Mouse (Mus musculus) spleen, adult 2 months (tissue): ENCODE measurements around the gene Pirt. TPM values are rescaled to one million over a fixed set of nuclear protein-coding genes. Genes with fewer than 3 reads are reported as not detected.

Experiments used
- DNase-seq, 2 experiments: peaks; one replicate each; pipeline versions ENCODE4 v3.0.0 to v3.0.0-alpha.2; 2012 to 2021; ENCODE audit warnings: low spot score in 2 of 2, low read depth in 1 of 2
- H3K27ac ChIP-seq: fragments of 200-500 bp; 2 replicates; pipeline ENCODE4 v1.5.1; 2012; ENCODE audit warnings: low read length, inconsistent platforms; ENCODE audit not compliant: insufficient read depth
- H3K27me3 ChIP-seq: fragments of 200-500 bp; 2 replicates; pipeline ENCODE4 v1.6.1; 2012; ENCODE audit warnings: mild to moderate bottlenecking, moderate library complexity, low read length, inconsistent platforms; ENCODE audit not compliant: control insufficient read depth, insufficient read depth
- H3K36me3 ChIP-seq: fragments of 200-500 bp; 2 replicates; pipeline ENCODE4 v1.6.1; 2012; ENCODE audit warnings: mild to moderate bottlenecking, low read length, inconsistent platforms; ENCODE audit not compliant: control insufficient read depth, insufficient read depth
- H3K4me1 ChIP-seq: fragments of 200-500 bp; 2 replicates; pipeline ENCODE4 v1.6.1; 2011; ENCODE audit warnings: inconsistent platforms; ENCODE audit not compliant: control insufficient read depth, insufficient read depth, insufficient read length
- H3K4me3 ChIP-seq: fragments of 200-500 bp; 2 replicates; pipeline ENCODE4 v1.5.1; 2011; ENCODE audit warnings: mild to moderate bottlenecking, inconsistent platforms; ENCODE audit not compliant: insufficient read depth, insufficient read length; ENCODE audit errors: extremely low read depth
- CTCF ChIP-seq: fragments of 200-500 bp; IDR thresholded peaks from 2 replicates; pipeline ENCODE4 v1.5.1; 2011; ENCODE audit warnings: mild to moderate bottlenecking, inconsistent platforms; ENCODE audit not compliant: insufficient read depth, insufficient read length, insufficient replicate concordance; ENCODE audit errors: extremely low read depth
- POLR2A ChIP-seq: fragments of 200-500 bp; IDR thresholded peaks from 2 replicates; pipeline ENCODE4 v1.6.1; 2011; ENCODE audit warnings: low read depth, low read length, inconsistent platforms
- WGBS: fragments of 180-500 bp; shearing (Covaris S2); methylation state at CpG from one replicate; pipeline ENCODE4 v1.1.7; 2018; 5-methylcytosine and 5-hydroxymethylcytosine counted together
- polyA plus RNA-seq: library from polyadenylated mRNA; depleted of rRNA; stranded (reverse); fragments of >200 nt; gene quantifications from 2 replicates; pipeline ENCODE4 v1.2.3, GENCODE M21; 2012; rRNA removed

Pirt gene
- polyA plus RNA-seq: not detected in 2 replicates

DNA sequence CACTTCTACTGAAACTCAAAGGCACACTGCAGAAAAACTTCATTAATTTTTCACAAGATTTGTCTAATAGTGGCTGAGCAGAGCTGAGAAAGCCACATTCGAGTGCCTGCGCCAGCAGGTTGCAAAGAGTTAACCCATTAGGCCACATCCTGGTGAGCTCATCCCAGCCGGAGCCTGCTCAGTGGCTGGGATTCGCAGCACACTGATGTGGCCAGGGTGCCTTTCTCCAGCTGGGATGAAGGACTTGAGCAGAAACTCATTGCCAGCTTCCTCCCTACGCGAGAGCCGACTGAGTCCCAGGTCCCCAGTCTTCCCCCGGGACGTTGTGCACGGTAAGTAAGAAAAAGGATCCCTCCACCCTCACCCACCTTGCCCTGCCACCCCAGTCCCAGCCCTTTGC lies at the start of gene Pirt:
Pirt (plus strand) TSS at position 171 of the 400 bp plus-strand sequence.
- Histone ChIP-seq H3K4me3 (no peak within 1 kb of the TSS), H3K36me3 (no peaks in the 10 kb centered on the region), H3K27ac (no peak within 1 kb of the TSS), H3K27me3 (no peaks in the 10 kb centered on the region), H3K4me1 (no peaks in the 10 kb centered on the region)
- 36% methylated on average over 10 of the region's 10 CpGs for WGBS
- DNase-seq: no peak
- no peak for TF ChIP-seq CTCF
- no peak for TF ChIP-seq POLR2A

DNA sequence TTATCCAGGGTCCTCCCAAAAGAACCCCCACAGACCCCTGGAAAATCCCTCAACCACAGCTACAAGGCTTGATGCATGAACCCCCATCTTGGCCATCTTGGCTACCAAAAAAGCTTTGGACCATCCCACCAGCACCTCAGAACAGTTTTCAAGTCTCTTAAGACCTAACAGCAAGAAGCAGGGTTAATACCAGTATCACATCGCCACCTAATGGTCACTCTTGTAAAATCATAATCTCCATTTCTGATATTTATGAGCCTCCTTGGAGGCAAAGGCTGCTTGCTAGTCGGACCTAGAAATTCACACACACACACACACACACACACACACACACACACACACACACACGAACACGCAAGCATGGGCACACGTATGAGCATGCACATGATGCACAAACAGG lies 40.1 kb upstream of the Pirt start:
- no peak for DNase-seq
- H3K27me3 ChIP-seq: no peaks in the 10 kb centered on the region
- whole genome bisulfite sequencing: 7% methylated on average over 5 of the region's 5 CpGs
- H3K27ac ChIP-seq: no peak overlapping the region
- H3K4me3 ChIP-seq: no peak overlapping the region
- no peaks in the 10 kb centered on the region for H3K4me1 ChIP-seq
- H3K36me3 ChIP-seq: no peaks in the 10 kb centered on the region
- no peak for TF ChIP-seq POLR2A
- no peak for TF ChIP-seq CTCF

DNA sequence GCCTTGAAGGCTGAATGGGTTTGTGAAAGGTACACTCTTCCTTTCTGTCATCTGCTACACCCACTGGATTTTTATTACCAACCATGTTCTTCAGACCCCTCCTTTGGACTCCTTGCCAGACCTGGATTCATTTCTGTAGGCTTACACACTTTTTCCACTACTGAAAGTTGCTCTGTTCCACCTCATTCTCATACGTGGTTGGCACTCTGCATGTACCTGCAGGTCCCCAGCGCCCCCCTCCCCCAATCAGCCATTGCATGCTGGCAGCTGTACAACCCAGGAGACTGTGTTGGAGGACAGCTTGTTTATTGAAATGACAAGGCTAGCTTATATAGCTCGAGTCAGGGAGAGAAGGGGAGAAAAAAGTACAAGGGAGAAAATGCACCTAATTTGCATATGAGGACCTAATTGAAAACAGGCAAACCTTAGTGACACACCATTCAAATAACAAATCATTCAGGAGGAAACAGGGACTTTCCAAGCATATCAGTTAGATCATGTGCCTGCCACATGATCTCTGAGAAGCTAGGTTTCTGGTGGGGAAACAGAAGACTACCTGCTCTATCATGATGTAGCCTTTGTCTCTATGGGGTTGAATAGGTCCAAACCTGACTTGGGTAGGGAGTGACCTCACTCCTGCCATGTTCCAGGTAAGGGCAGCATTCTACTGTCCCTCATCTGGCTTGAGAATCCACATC lies 38.9 kb upstream of the Pirt start:
- WGBS: 50% methylated on average over 3 of the region's 3 CpGs
- DNase-seq: no peak
- no peak overlapping the region for H3K27ac ChIP-seq
- H3K4me3 ChIP-seq: no peak overlapping the region
- no peaks in the 10 kb centered on the region for H3K36me3 ChIP-seq
- H3K4me1 ChIP-seq: no peaks in the 10 kb centered on the region
- H3K27me3 ChIP-seq: no peaks in the 10 kb centered on the region
- no peak for TF ChIP-seq CTCF
- TF ChIP-seq POLR2A: no peak

DNA sequence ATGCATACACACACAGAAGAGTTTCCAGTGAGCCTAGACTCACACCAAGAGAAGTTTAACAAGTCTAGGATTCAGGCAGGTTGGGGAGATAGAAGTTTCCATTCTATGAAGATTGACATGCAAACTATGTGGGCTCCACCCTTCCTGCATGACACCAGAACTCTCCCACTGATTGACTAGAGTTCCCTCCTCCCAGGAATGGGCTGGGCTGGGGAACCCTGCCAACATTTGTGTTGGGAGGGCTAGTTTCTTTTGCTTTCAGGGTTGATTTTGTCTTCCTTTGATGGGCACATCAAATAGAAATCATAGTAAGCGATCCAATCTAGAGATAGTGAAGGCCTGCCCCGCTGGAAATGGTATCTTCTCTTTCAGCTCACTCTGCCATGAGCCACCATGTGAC lies 30.5 kb upstream of the Pirt start:
- Histone ChIP-seq H3K27ac (no peak overlapping the region), H3K36me3 (no peaks in the 10 kb centered on the region), H3K4me3 (no peak overlapping the region), H3K27me3 (no peaks in the 10 kb centered on the region), H3K4me1 (no peaks in the 10 kb centered on the region)
- no peak for DNase-seq
- no peak for TF ChIP-seq POLR2A
- no peak for TF ChIP-seq CTCF
- WGBS: 71% methylated on average over 2 of the region's 2 CpGs

DNA sequence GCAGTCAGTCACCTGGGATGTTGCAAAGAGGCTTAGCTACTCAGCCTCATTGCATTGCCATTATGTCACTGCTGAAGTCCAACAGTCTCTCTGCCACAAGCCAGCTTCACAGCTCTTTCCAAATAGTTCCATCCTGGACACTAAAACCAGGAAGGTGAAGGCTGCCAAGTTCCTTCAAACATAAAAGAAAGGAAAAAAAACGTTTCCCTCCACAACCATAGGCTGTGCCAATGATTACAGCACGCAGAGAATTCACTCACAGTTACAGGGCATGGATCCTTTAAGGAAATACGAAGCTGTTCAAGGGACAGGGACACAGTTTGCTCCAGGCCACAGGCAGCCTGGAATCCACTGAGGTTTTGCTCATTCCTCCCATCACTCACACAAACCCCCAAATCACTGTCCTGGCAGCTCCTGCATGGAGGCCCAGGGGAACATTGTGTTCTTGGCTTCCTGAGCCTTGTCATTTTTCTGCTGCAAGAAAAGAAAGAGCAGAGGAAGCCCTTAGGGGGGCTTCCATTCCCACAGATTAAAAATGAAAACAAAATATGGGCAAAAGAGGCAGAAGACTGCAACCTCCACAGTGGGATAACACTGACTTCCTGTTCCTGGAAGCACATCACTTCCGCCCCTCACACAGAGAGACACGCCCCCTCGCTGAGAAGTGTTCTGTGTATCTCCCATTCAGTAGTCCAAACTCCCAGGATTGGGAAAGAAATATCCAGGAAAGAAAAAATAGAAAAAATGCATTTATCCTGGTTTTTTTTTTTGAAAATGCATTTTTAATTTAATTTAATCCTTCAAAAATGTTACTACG lies 29.3 kb upstream of the Pirt start:
- no peak overlapping the region for H3K4me3 ChIP-seq
- TF ChIP-seq POLR2A (no peak), CTCF (no peak)
- no peaks in the 10 kb centered on the region for H3K36me3 ChIP-seq
- DNase-seq: no peak
- 73% methylated on average over 7 of the region's 7 CpGs for WGBS
- H3K27ac ChIP-seq: no peak overlapping the region
- H3K4me1 ChIP-seq: no peaks in the 10 kb centered on the region
- no peaks in the 10 kb centered on the region for H3K27me3 ChIP-seq

DNA sequence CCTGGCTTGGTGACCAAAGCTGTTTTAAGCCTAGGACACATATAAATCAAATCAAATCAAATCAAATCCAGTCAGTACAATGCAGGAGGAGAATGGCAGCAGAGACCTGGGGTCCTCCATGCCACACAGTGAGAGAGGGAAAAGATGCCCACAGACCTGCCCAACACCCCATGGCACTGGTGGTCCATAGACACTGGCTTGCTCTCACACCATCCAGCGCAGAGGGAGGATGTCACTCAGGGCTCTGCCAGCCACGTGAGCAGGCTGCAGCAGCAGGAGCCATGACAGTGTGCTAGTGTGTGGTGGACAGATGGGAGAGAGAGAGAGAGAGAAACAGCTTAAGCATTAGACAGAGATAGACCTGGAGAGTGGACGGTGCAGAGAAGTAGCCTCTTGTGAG lies 19.2 kb upstream of the Pirt start:
- TF ChIP-seq CTCF (no peak), POLR2A (no peak)
- Histone ChIP-seq H3K36me3 (no peaks in the 10 kb centered on the region), H3K4me1 (no peaks in the 10 kb centered on the region), H3K27ac (no peak overlapping the region), H3K4me3 (no peak overlapping the region), H3K27me3 (no peaks in the 10 kb centered on the region)
- DNase-seq: no peak
- 79% methylated on average over 3 of the region's 3 CpGs for WGBS

DNA sequence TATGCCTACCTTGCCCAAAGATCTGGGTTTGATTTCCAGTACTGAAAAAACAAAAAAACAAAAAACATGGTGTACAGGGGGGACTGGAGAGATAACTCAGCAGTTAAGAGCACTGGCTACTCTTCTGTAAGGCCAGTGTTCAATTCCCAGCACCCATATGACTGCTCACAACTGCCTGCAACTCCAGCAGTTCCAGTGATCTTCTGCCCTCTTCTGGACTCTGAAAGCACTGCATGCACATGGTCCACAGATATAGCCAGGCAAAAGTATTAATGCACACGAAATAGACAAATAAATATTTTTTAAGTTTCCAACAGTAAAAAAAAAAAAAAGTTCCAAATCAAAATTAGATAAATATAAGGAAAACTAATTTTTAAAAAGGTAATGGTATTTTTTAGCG lies 13.0 kb upstream of the Pirt start:
- Histone ChIP-seq H3K27ac (no peak overlapping the region), H3K36me3 (no peaks in the 10 kb centered on the region), H3K4me3 (no peak overlapping the region), H3K27me3 (no peaks in the 10 kb centered on the region), H3K4me1 (no peaks in the 10 kb centered on the region)
- no peak for DNase-seq
- TF ChIP-seq CTCF (no peak), POLR2A (no peak)
- 85% methylated on average over 2 of the region's 2 CpGs for WGBS
